Mouse (Mus musculus): Measurements from ENCODE around the gene Cabp4. TPM values are rescaled to one million over a fixed set of nuclear protein-coding genes. Genes with fewer than 3 reads are reported as not detected.
"Not testable (repeated sequence)": the region's sequence is repeated elsewhere in the genome, so short reads cannot be mapped to it uniquely, and the experiment has no call there.

The Cabp4 gene
- polyA plus RNA-seq, 1 experiment from 2014 or later, result 0.13 TPM

GRCm38 (mm10) chr19:4126759-4127495, 16.9 kb downstream of the Cabp4 start:
- 77% methylated on average over 7 of the region's 7 CpGs for WGBS

GRCm38 (mm10) chr19:4125741-4126696, 17.8 kb downstream of the Cabp4 start, which contains the start of gene Aip:
TSS of gene Aip (minus strand) at chr19:4125858.
- Histone ChIP-seq H3K9ac (peak within 1 kb of the TSS; percentile 87), H3K27me3 (no peaks in the 10 kb centered on the region), H3K27ac (0 out of 2 replicates have a peak within 1 kb of the TSS, but pooled peaks have one; percentile 35), H3K9me3 (replicated peaks) (no peaks in the 10 kb centered on the region), H3K4me3 (peak within 1 kb of the TSS; percentile 72), H3K4me2 (peak within 1 kb of the TSS; percentile 77), H3K36me3 (ENCODE audit: poor library complexity, severe bottlenecking) (peaks cover 36% of the 10 kb centered on the region), H3K4me1 (peaks cover 18% of the 10 kb centered on the region)
- peak; percentile 94 for ATAC-seq
- under 1% methylated on average over 57 of the region's 64 CpGs for WGBS

More at GRCm38 (mm10) chr19:4126759-4127495, 16.9 kb downstream of the Cabp4 start:
- no peak overlapping the region for H3K27ac ChIP-seq
- H3K4me3 ChIP-seq, result peak overlapping the region; percentile 72
- no peaks in the 10 kb centered on the region for H3K9me3 ChIP-seq (replicated peaks)
- no peaks in the 10 kb centered on the region for H3K27me3 ChIP-seq
- peaks cover 45% of the 10 kb centered on the region for H3K36me3 ChIP-seq (ENCODE audit: poor library complexity, severe bottlenecking)
- ATAC-seq, result no peak
- peak overlapping the region; percentile 87 for H3K9ac ChIP-seq
- peak overlapping the region; percentile 77 for H3K4me2 ChIP-seq
- peaks cover 18% of the 10 kb centered on the region for H3K4me1 ChIP-seq

GRCm38 (mm10) chr19:4125268-4125667, 18.6 kb downstream of the Cabp4 start:
- H3K9me3 ChIP-seq (replicated peaks); H3K27ac ChIP-seq; H3K27me3 ChIP-seq: not testable (repeated sequence)
- peak overlapping the region; percentile 77 for H3K4me2 ChIP-seq
- H3K4me3 ChIP-seq, result peak overlapping the region; percentile 72
- ATAC-seq, result peak; percentile 20; the same call in 1 of the 2 replicates
- H3K4me1 ChIP-seq, result peaks cover 26% of the 10 kb centered on the region
- 33% methylated on average over 1 of the region's 4 CpGs for WGBS
- H3K36me3 ChIP-seq (ENCODE audit: poor library complexity, severe bottlenecking), result peaks cover 30% of the 10 kb centered on the region
- H3K9ac ChIP-seq, result peak overlapping the region; percentile 35

- Histone ChIP-seq H3K9ac (no peak overlapping the region), H3K9me3 (replicated peaks) (no peaks in the 10 kb centered on the region), H3K4me1 (peaks cover 29% of the 10 kb centered on the region), H3K36me3 (ENCODE audit: poor library complexity, severe bottlenecking) (peaks cover 22% of the 10 kb centered on the region), H3K4me3 (no peak overlapping the region), H3K27me3 (no peaks in the 10 kb centered on the region), H3K4me2 (no peak overlapping the region), H3K27ac (no peak overlapping the region)
- WGBS, result 90% methylated on average over 4 of the region's 4 CpGs
- no peak for ATAC-seq
Measured at GRCm38 (mm10) chr19:4124432-4124831, 19.4 kb downstream of the Cabp4 start.

- no peaks in the 10 kb centered on the region for H3K27me3 ChIP-seq
- WGBS, result 85% methylated on average over 7 of the region's 7 CpGs
- H3K9ac ChIP-seq, result no peak overlapping the region
- H3K4me1 ChIP-seq, result peaks cover 28% of the 10 kb centered on the region
- H3K36me3 ChIP-seq (ENCODE audit: poor library complexity, severe bottlenecking), result peaks cover 10% of the 10 kb centered on the region
- H3K4me2 ChIP-seq, result no peak overlapping the region
- no peak for ATAC-seq
- no peak overlapping the region for H3K27ac ChIP-seq
- no peak overlapping the region for H3K4me3 ChIP-seq
- no peaks in the 10 kb centered on the region for H3K9me3 ChIP-seq (replicated peaks)
Measured at GRCm38 (mm10) chr19:4122411-4123370, 21.1 kb downstream of the Cabp4 start.

- Histone ChIP-seq H3K4me2 (peak overlapping the region; percentile 59; the same call in 1 of the 2 replicates), H3K36me3 (ENCODE audit: poor library complexity, severe bottlenecking) (peaks cover 13% of the 10 kb centered on the region), H3K4me1 (peaks cover 20% of the 10 kb centered on the region)
- H3K9ac ChIP-seq; ATAC-seq; H3K9me3 ChIP-seq (replicated peaks); H3K27me3 ChIP-seq; H3K4me3 ChIP-seq; H3K27ac ChIP-seq: not testable (repeated sequence)
- WGBS, result 63% methylated on average over 6 of the region's 6 CpGs
Measured at GRCm38 (mm10) chr19:4121896-4122295, 21.9 kb downstream of the Cabp4 start.

GRCm38 (mm10) chr19:4121097-4121805, 22.6 kb downstream of the Cabp4 start:
- peaks cover 19% of the 10 kb centered on the region for H3K36me3 ChIP-seq (ENCODE audit: poor library complexity, severe bottlenecking)
- H3K4me1 ChIP-seq, result peaks cover 14% of the 10 kb centered on the region
- peak overlapping the region; percentile 66 for H3K9ac ChIP-seq
- WGBS, result 4% methylated on average over 38 of the region's 38 CpGs
- H3K27me3 ChIP-seq, result no peaks in the 10 kb centered on the region
- H3K4me2 ChIP-seq, result peak overlapping the region; percentile 59
- ATAC-seq, result peak; percentile 85
- no peaks in the 10 kb centered on the region for H3K9me3 ChIP-seq (replicated peaks)
- H3K4me3 ChIP-seq, result peak overlapping the region; percentile 48
- peak overlapping the region; percentile 83 for H3K27ac ChIP-seq

GRCm38 (mm10) chr19:4120496-4120895, 23.3 kb downstream of the Cabp4 start:
- Histone ChIP-seq H3K9ac (no peak overlapping the region), H3K4me1 (peaks cover 14% of the 10 kb centered on the region), H3K27me3 (no peaks in the 10 kb centered on the region), H3K4me2 (peak overlapping the region; percentile 59), H3K27ac (no peak overlapping the region), H3K4me3 (peak overlapping the region; percentile 48; the same call in 1 of the 2 replicates), H3K9me3 (replicated peaks) (no peaks in the 10 kb centered on the region), H3K36me3 (ENCODE audit: poor library complexity, severe bottlenecking) (peaks cover 26% of the 10 kb centered on the region)
- ATAC-seq, result no peak
- 94% methylated on average over 2 of the region's 2 CpGs for WGBS

GRCm38 (mm10) chr19:4119716-4120487, 23.9 kb downstream of the Cabp4 start:
- Histone ChIP-seq H3K9ac (no peak overlapping the region), H3K9me3 (replicated peaks) (no peaks in the 10 kb centered on the region), H3K4me2 (peak overlapping the region; percentile 59), H3K4me3 (no peak overlapping the region), H3K4me1 (peaks cover 10% of the 10 kb centered on the region), H3K27ac (no peak overlapping the region), H3K27me3 (no peaks in the 10 kb centered on the region), H3K36me3 (ENCODE audit: poor library complexity, severe bottlenecking) (peaks cover 32% of the 10 kb centered on the region)
- ATAC-seq, result no peak
- 91% methylated on average over 6 of the region's 6 CpGs for WGBS

GRCm38 (mm10) chr19:4118350-4118749, 25.5 kb downstream of the Cabp4 start:
- H3K9ac ChIP-seq, result no peak overlapping the region
- peaks cover 48% of the 10 kb centered on the region for H3K36me3 ChIP-seq (ENCODE audit: poor library complexity, severe bottlenecking)
- no peak for ATAC-seq
- no peaks in the 10 kb centered on the region for H3K9me3 ChIP-seq (replicated peaks)
- H3K27me3 ChIP-seq, result no peaks in the 10 kb centered on the region
- H3K27ac ChIP-seq, result no peak overlapping the region
- H3K4me1 ChIP-seq, result peaks cover 10% of the 10 kb centered on the region
- 92% methylated on average over 2 of the region's 2 CpGs for WGBS
- H3K4me2 ChIP-seq, result no peak overlapping the region
- H3K4me3 ChIP-seq, result no peak overlapping the region
